Mouse (Mus musculus) left cerebral cortex, adult 8-10 months (tissue): Measurements from ENCODE around the gene Bhlhe40. TPM values are rescaled to one million over a fixed set of nuclear protein-coding genes. Genes with fewer than 3 reads are reported as not detected.

ENCODE experiments used
- DNase-seq, 2 experiments: peaks; one replicate each; pipeline ENCODE4 v3.0.0; 2022; ENCODE audit warnings: low spot score in 2 of 2
- total RNA-seq, 4 experiments: library from RNA; stranded (reverse); gene quantifications; 2 replicates each; pipeline ENCODE4 v1.2.4; 2022

Gene Bhlhe40
- total RNA-seq, 4 experiments from 2014 or later = 92.2 to 130 (median 111) TPM

- DNase-seq = no peak
These were observed 27.9 kb downstream of the Bhlhe40 start for GRCm38 (mm10) chr6:108688344-108688743.

GRCm38 (mm10) chr6:108692986-108693385, 32.6 kb downstream of the Bhlhe40 start:
- no peak for DNase-seq

- no peak for DNase-seq
These were observed 34.7 kb downstream of the Bhlhe40 start for GRCm38 (mm10) chr6:108694965-108695724.

GRCm38 (mm10) chr6:108695844-108696821, 35.7 kb downstream of the Bhlhe40 start:
- no peak for DNase-seq

GRCm38 (mm10) chr6:108696822-108697202, 36.4 kb downstream of the Bhlhe40 start:
- no peak for DNase-seq

- no peak for DNase-seq
These were observed 36.9 kb downstream of the Bhlhe40 start for GRCm38 (mm10) chr6:108697345-108697744.

GRCm38 (mm10) chr6:108698343-108698870, 38.0 kb downstream of the Bhlhe40 start:
- no peak for DNase-seq

- DNase-seq = no peak
These were observed 39.2 kb downstream of the Bhlhe40 start for GRCm38 (mm10) chr6:108699679-108700078.

- peak in 1 of 2 experiments; percentile 15 for DNase-seq
These were observed 40.4 kb downstream of the Bhlhe40 start for GRCm38 (mm10) chr6:108700638-108701343.

GRCm38 (mm10) chr6:108702648-108703047, 42.2 kb downstream of the Bhlhe40 start:
- DNase-seq = no peak

GRCm38 (mm10) chr6:108703085-108703484, 42.7 kb downstream of the Bhlhe40 start:
- no peak for DNase-seq

GRCm38 (mm10) chr6:108704316-108705080, 44.1 kb downstream of the Bhlhe40 start:
- no peak for DNase-seq

GRCm38 (mm10) chr6:108705957-108706356, 45.5 kb downstream of the Bhlhe40 start:
- no peak for DNase-seq

GRCm38 (mm10) chr6:108706994-108707645, 46.7 kb downstream of the Bhlhe40 start:
- no peak for DNase-seq

- no peak for DNase-seq
These were observed 48.7 kb downstream of the Bhlhe40 start for GRCm38 (mm10) chr6:108709131-108709470.

- peak; percentile 60 to 85 for DNase-seq
These were observed 49.2 kb downstream of the Bhlhe40 start for GRCm38 (mm10) chr6:108709471-108710231.

GRCm38 (mm10) chr6:108710667-108711066, 50.2 kb downstream of the Bhlhe40 start:
- DNase-seq = no peak

GRCm38 (mm10) chr6:108711192-108711964, 50.9 kb downstream of the Bhlhe40 start:
- DNase-seq = no peak

- no peak for DNase-seq
These were observed 51.7 kb downstream of the Bhlhe40 start for GRCm38 (mm10) chr6:108712148-108712547.
